Mouse (Mus musculus) intestine, postnatal 0 days (tissue): ENCODE measurements around the gene Chst14. TPM values are rescaled to one million over a fixed set of nuclear protein-coding genes. Genes with fewer than 3 reads are reported as not detected.

ENCODE experiments used
- ATAC-seq: fragments of 200-750 bp; cut with Nextera tagmentation; 2 replicates; pipeline ENCODE4 v1.8.0; 2017; ENCODE audit warnings: mild to moderate bottlenecking, moderate TSS enrichment, moderate library complexity
- H3K27ac ChIP-seq: fragments of 300-500 bp; sonication (generic); 2 replicates; pipeline ENCODE4 v1.5.1; 2014; ENCODE audit warnings: mild to moderate bottlenecking, low read depth, low read length, moderate library complexity
- H3K27me3 ChIP-seq: fragments of 300-500 bp; sonication (generic); replicated peaks from 2 replicates; pipeline ENCODE4 v1.6.1; 2014; ENCODE audit warnings: low read length, mixed read lengths; ENCODE audit not compliant: control insufficient read depth, insufficient read depth
- H3K36me3 ChIP-seq: fragments of 300-500 bp; sonication (generic); 2 replicates; pipeline ENCODE4 v1.6.1; 2014; ENCODE audit warnings: mild to moderate bottlenecking, moderate library complexity; ENCODE audit not compliant: control insufficient read depth, insufficient read depth
- H3K4me1 ChIP-seq: fragments of 300-500 bp; sonication (generic); replicated peaks from 2 replicates; pipeline ENCODE4 v1.6.1; 2014; ENCODE audit warnings: antibody characterized with exemption, low read length, mixed read lengths; ENCODE audit not compliant: control insufficient read depth, insufficient read depth
- H3K4me2 ChIP-seq: fragments of 300-500 bp; sonication (generic); replicated peaks from 2 replicates; pipeline ENCODE4 v1.6.1; 2014; ENCODE audit warnings: low read depth, mild to moderate bottlenecking, moderate library complexity
- H3K4me3 ChIP-seq: fragments of 300-500 bp; sonication (generic); 2 replicates; pipeline ENCODE4 v1.5.1; 2014; ENCODE audit warnings: low read depth, low read length
- H3K9ac ChIP-seq: fragments of 300-500 bp; sonication (generic); 2 replicates; pipeline ENCODE4 v1.6.1; 2014; ENCODE audit warnings: mild to moderate bottlenecking, low read depth, low read length
- H3K9me3 ChIP-seq: fragments of 300-500 bp; sonication (generic); 2 replicates; pipeline ENCODE4 v1.6.1; 2016; ENCODE audit warnings: mixed run types; ENCODE audit not compliant: control insufficient read depth
- CTCF ChIP-seq: sonication (generic); IDR thresholded peaks from 2 replicates; pipeline ENCODE4 v1.5.1; 2016; ENCODE audit warnings: low read depth, mild to moderate bottlenecking, control low read depth, antibody characterized with exemption, moderate library complexity
- WGBS: fragments of 180-500 bp; shearing (Covaris S2); extraction: QIAGEN DNeasy Blood & Tissue Kit; methylation state at CpG from one replicate; pipeline ENCODE4 v1.1.7; 2014; 5-methylcytosine and 5-hydroxymethylcytosine counted together
- polyA plus RNA-seq: library from polyadenylated mRNA; unstranded; fragments of >200 nt; fragmentation: Nextera tagmentation; extraction: Ambion mirVana; gene quantifications from 2 replicates; pipeline ENCODE4 v1.2.1, GENCODE M21; 2015

The Chst14 gene
- polyA plus RNA-seq, 1 experiment from 2014 or later = 7.4 TPM

DNA sequence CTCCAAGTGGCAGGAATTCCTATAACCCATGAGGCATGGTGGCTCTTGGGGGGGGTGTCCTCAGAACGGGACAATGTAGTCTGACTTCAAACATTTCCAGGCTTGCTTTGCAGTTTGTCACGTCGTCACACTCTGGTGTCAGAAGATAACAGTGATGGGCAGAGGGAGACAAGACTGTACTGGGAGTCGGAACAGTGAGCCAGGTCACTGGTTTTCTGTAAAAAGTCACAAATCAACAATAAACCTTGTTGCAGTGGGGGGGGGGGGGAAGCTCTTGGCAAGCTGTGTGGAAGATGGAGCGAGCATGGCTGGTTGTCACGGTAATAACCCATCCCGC, 37.3 kb downstream of the Chst14 start:
- Histone ChIP-seq H3K36me3 (no peaks in the 10 kb centered on the region), H3K9ac (no peak overlapping the region), H3K4me3 (no peak overlapping the region), H3K27me3 (no peaks in the 10 kb centered on the region), H3K4me2 (no peak overlapping the region), H3K27ac (no peak overlapping the region), H3K4me1 (no peaks in the 10 kb centered on the region), H3K9me3 (no peaks in the 10 kb centered on the region)
- ATAC-seq = no peak
- 67% methylated on average over 7 of the region's 7 CpGs for WGBS
- TF ChIP-seq CTCF = no peak

DNA sequence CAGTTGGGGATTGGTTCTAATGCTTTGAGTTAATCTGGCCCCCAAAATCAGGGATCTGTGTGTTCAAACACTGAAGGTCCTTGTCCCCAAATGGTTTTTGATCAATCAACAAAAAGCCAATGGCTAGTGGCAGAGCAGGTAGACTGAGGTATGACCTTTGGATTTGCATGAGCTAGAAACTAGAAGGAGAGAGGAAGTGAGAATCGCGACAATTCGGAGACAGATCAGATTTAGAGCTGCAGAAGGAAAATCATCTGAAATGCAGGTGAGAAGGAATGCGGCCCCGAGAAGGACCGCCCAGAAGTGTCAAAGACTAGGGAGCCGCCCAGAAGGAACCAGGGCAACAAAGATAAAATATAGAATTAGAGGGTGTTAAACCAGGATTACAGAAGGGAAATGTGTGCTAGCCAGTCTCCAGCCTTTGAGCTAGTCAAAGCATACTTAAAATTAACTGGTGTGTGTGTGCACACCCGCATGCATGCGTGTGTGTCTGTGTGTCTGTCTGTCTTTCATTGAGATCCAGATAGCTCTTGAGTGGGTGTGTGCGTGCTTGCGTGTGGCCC, 43.4 kb downstream of the Chst14 start:
- no peak for TF ChIP-seq CTCF
- no peaks in the 10 kb centered on the region for H3K36me3 ChIP-seq

DNA sequence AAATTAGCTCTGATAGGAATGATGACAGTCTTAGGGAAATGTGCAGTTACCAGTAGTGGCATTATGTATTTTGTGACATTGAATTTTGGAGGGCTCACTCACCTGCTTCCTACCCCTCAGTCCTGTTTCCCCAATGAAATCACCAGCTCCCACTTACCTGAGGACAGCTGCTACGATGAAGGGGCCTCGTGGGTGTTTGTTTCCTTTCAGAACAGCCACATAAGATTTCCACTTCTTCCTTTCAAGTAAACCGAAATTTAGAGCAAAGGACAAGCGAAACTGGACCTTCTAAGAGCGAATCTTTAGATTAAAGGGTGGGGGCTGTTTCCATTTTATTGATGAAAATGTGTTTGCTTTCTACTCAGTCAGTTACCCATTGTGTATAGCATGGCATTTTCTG, 45.8 kb downstream of the Chst14 start:
- Histone ChIP-seq H3K27ac (no peak overlapping the region), H3K4me2 (no peak overlapping the region), H3K4me3 (no peak overlapping the region), H3K9ac (no peak overlapping the region), H3K36me3 (no peaks in the 10 kb centered on the region), H3K9me3 (no peaks in the 10 kb centered on the region), H3K4me1 (no peaks in the 10 kb centered on the region), H3K27me3 (peaks cover 28% of the 10 kb centered on the region)
- 77% methylated on average over 5 of the region's 5 CpGs for WGBS
- no peak for TF ChIP-seq CTCF
- ATAC-seq = no peak

More for the DNA sequence above, 43.4 kb downstream of the Chst14 start:
- H3K27me3 ChIP-seq = peaks cover 12% of the 10 kb centered on the region; the same call in 1 of the 2 replicates
- no peaks in the 10 kb centered on the region for H3K9me3 ChIP-seq
- ATAC-seq = no peak
- 65% methylated on average over 11 of the region's 11 CpGs for WGBS
- no peak overlapping the region for H3K4me3 ChIP-seq
- H3K9ac ChIP-seq = no peak overlapping the region
- no peak overlapping the region for H3K27ac ChIP-seq
- H3K4me2 ChIP-seq = no peak overlapping the region
- H3K4me1 ChIP-seq = no peaks in the 10 kb centered on the region

DNA sequence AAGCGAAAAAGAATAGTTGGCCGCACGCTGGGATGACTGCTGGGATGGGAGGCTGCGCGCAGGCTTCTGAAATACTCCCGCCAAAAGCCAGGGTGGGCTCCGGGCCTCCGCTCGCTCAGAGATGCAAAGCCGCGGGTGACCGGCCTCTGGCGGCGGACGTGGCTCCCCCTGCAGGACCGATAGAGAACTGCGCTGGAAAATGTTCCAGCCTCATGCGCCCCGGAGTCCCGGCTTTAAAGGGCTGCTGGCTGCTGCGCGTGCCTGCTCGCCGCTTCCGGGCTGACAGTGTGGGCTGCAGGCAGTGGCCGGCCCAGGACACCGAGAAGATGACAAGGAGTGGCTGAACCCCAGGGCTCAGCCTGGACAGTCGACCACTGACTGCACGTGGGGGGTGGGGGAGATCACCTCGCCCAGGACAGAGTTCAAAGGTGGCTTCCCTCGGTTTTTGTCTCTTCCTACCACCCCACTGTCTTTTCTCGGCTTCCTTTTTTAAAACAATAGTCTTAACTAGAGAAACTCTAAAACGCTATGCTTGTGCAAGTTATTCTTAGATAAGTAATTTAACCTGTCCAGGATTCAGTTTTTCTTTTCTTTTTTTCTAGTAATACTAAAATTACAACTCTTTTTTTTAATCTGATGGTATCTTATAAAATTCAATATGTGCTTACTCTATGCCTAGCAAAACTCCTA, 46.5 kb downstream of the Chst14 start:
- H3K9ac ChIP-seq = no peak overlapping the region
- no peak overlapping the region for H3K27ac ChIP-seq
- H3K4me1 ChIP-seq = no peaks in the 10 kb centered on the region
- ATAC-seq = peak; percentile 57
- whole genome bisulfite sequencing = 2% methylated on average over 33 of the region's 33 CpGs
- no peaks in the 10 kb centered on the region for H3K9me3 ChIP-seq
- H3K4me2 ChIP-seq = peak overlapping the region; percentile 70
- peak; percentile 93 for TF ChIP-seq CTCF
- peaks cover 35% of the 10 kb centered on the region for H3K27me3 ChIP-seq
- H3K4me3 ChIP-seq = peak overlapping the region; percentile 31
- no peaks in the 10 kb centered on the region for H3K36me3 ChIP-seq

DNA sequence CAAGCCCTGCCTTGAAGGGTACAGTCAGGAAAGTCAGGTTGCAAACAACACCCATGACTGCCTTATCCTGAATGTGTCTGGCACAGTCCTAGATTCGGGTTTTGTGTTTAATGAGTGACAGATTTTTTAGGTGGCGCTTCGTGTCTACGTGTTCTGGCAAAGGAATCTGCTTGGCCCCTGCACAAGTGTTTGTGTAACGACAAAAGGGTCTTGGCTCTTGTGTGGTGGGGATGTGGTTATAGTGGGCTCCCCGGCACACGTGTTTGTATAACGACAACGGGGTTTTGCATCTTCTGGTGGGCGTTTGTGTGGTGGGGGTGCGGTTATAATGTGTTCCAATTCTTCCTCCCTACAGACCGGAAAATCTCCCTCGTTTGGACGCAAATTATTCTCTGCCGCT, 49.6 kb downstream of the Chst14 start:
- H3K27ac ChIP-seq = no peak overlapping the region
- H3K4me3 ChIP-seq = peak overlapping the region; percentile 49
- 5% methylated on average over 15 of the region's 15 CpGs for WGBS
- H3K27me3 ChIP-seq = peaks cover 36% of the 10 kb centered on the region
- peak overlapping the region; percentile 89 for H3K4me2 ChIP-seq
- ATAC-seq = no peak
- no peaks in the 10 kb centered on the region for H3K4me1 ChIP-seq
- H3K9me3 ChIP-seq = no peaks in the 10 kb centered on the region
- H3K36me3 ChIP-seq = no peaks in the 10 kb centered on the region
- no peak for TF ChIP-seq CTCF
- H3K9ac ChIP-seq = peak overlapping the region; percentile 45

DNA sequence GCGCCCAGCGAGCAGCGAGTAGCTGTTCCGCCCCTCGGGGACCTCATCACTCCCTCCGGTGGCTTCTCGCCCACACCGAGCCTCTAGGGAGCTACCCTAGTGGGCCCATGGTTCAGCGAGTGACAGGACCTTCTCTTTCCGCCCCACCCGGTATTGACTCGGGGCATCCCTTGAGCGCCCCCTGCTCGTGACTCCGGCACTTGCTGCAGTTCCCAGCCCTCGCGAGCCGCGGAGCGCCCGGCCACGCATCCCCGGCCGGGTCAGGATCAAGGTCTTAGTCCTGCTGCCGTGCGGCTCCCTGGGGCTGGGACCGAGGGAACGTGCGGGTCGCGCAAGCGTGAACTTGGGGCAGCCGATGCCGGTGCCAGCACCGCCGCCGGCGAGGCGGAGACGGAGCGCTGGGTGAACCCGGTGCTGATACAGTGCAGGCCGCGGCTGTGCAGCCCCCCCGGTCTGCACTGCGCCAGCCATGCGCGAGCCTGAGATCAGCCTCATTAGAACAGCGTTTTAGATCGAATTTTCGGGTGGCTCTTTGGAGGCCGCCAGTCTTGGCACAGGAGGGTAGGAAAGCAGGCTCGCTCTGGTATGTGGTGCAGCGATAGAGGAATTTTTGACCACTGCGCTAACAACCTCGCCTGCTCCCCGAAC, 50.1 kb downstream of the Chst14 start:
- Histone ChIP-seq H3K4me3 (peak overlapping the region; percentile 49), H3K9ac (peak overlapping the region; percentile 45), H3K4me1 (no peaks in the 10 kb centered on the region), H3K27me3 (peaks cover 36% of the 10 kb centered on the region), H3K9me3 (no peaks in the 10 kb centered on the region), H3K36me3 (no peaks in the 10 kb centered on the region), H3K4me2 (peak overlapping the region; percentile 89), H3K27ac (no peak overlapping the region)
- WGBS = 2% methylated on average over 57 of the region's 57 CpGs
- ATAC-seq = peak; percentile 48
- peak; percentile 87 for TF ChIP-seq CTCF
